Mouse (Mus musculus) stomach, postnatal 0 days (tissue): ENCODE results near the gene Hmga2.

Experiments used
- CTCF ChIP-seq: IDR thresholded peaks from 2 replicates; pipeline ENCODE4 v1.5.1; 2016; ENCODE audit warnings: antibody characterized with exemption, low read depth, mild to moderate bottlenecking, moderate library complexity
- EP300 ChIP-seq: optimal IDR thresholded peaks from 2 replicates; pipeline ENCODE3; 2016; ENCODE audit warnings: antibody characterized with exemption

DNA sequence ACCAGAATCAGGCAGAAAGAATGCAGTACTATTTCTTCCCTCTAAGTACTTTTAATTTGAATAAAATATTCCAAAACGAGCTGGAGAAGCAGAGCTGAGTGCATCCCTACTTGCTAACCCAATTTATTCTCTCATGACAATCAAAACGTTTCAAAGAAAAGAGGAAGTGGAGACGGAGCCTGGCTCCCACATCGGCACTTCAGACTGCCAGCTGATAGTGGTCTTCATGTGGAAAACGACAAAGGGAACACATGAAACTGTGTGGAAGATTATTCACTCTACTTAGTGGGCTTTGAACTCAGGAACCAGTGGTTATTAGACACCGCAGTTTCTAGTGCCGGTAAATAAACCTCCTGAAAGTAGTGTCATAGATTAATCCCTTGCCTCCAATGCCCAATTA, 41.8 kb downstream of the Hmga2 start:
- TF ChIP-seq CTCF = no peak
- TF ChIP-seq EP300 = no peak
